Mouse (Mus musculus): ENCODE measurements around the gene Mrpl38.

GRCm38 (mm10) chr11:116111067-116111466 lies 27.6 kb downstream of the Mrpl38 start:
- no peak for TF ChIP-seq CTCF (IDR thresholded peaks at IDR 0.05; ENCODE audit: low read depth)
- no peak for TF ChIP-seq EP300 (IDR thresholded peaks at IDR 0.05; ENCODE audit: low read depth)
